Mouse (Mus musculus) neural tube, embryonic 13.5 days (tissue): ENCODE measurements around the gene Gm13289. TPM values are rescaled to one million over a fixed set of nuclear protein-coding genes. Genes with fewer than 3 reads are reported as not detected.
A peak's percentile ranks its signal among the peaks of the same experiment; 100 is the strongest.
"Not testable (repeated sequence)": the region's sequence is repeated elsewhere in the genome, so short reads cannot be mapped to it uniquely, and the experiment has no call there.

Source experiments
- ATAC-seq: fragments of 200-750 bp; cut with Nextera tagmentation; 2 replicates; pipeline ENCODE4 v1.8.0; 2017; ENCODE audit warnings: low read depth, mild to moderate bottlenecking, moderate TSS enrichment, moderate library complexity
- H3K27ac ChIP-seq: fragments of 300-500 bp; sonication (generic); replicated peaks from 2 replicates; pipeline ENCODE4 v1.5.1; 2015; ENCODE audit warnings: moderate library complexity, mild to moderate bottlenecking, inconsistent platforms
- H3K27me3 ChIP-seq: fragments of 300-500 bp; sonication (generic); 2 replicates; pipeline ENCODE4 v1.6.1; 2015; ENCODE audit warnings: mild to moderate bottlenecking, inconsistent platforms
- H3K36me3 ChIP-seq: fragments of 300-500 bp; sonication (generic); 2 replicates; pipeline ENCODE4 v1.6.1; 2015; ENCODE audit warnings: mild to moderate bottlenecking, inconsistent platforms
- H3K4me1 ChIP-seq: fragments of 300-500 bp; sonication (generic); replicated peaks from 2 replicates; pipeline ENCODE4 v1.6.1; 2015; ENCODE audit warnings: inconsistent platforms
- H3K4me2 ChIP-seq: fragments of 300-500 bp; sonication (generic); 2 replicates; pipeline ENCODE4 v1.6.1; 2015; ENCODE audit warnings: inconsistent platforms, mild to moderate bottlenecking, moderate library complexity
- H3K4me3 ChIP-seq: fragments of 300-500 bp; sonication (generic); 2 replicates; pipeline ENCODE4 v1.5.1; 2015; ENCODE audit warnings: mild to moderate bottlenecking, inconsistent platforms
- H3K9ac ChIP-seq: fragments of 300-500 bp; sonication (generic); 2 replicates; pipeline ENCODE4 v1.6.1; 2015; ENCODE audit warnings: moderate library complexity, mild to moderate bottlenecking, inconsistent platforms
- H3K9me3 ChIP-seq: fragments of 300-500 bp; sonication (generic); 2 replicates; pipeline ENCODE4 v1.6.1; 2016; ENCODE audit warnings: inconsistent platforms
- WGBS: fragments of 180-500 bp; shearing (Covaris S2); methylation state at CpG from one replicate; pipeline ENCODE4 v1.1.7; 2015; 5-methylcytosine and 5-hydroxymethylcytosine counted together
- polyA plus RNA-seq: library from polyadenylated mRNA; unstranded; fragments of >200 nt; fragmentation: Nextera tagmentation; extraction: Ambion mirVana; gene quantifications from 2 replicates; pipeline ENCODE4 v1.2.1, GENCODE M21; 2015

Gm13289 gene
- polyA plus RNA-seq, 1 experiment from 2014 or later: not detected

DNA sequence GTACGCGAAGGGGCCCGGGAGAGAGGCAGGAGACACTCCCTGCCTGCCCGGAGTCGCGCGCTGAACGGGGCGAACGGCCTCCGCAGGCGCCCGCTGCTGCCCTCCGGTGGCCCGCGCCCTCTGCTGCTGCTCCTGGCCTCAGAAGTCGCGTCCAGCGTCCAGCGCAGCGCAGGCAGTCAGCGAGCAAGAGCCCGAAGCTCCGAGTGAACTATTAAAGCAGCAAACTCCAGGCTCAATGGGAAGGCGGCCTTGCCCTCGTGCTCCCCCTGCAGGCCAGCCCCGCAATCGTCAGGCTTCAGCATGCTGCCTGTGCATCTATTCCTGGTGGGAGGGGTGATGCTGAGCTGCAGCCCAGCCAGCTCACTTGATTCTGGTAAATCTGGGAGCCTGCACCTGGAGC is 14.5 kb downstream of the Gm13289 start, which contains the start of gene Gm13278:
TSS of gene Gm13278 (plus strand) at position 301 of the 400 bp plus-strand sequence.
- H3K4me1 ChIP-seq, H3K4me3 ChIP-seq, H3K27me3 ChIP-seq, H3K36me3 ChIP-seq, H3K27ac ChIP-seq, H3K9me3 ChIP-seq, H3K9ac ChIP-seq, H3K4me2 ChIP-seq, ATAC-seq: not testable (repeated sequence)
- no CpG with 5 or more reads among the region's 28 CpGs for WGBS

GRCm38 (mm10) chr4:88793936-88794675 is 17.4 kb downstream of the Gm13289 start, which contains the start of gene Gm13275:
Gm13275 (plus strand) TSS chr4:88794487.
- not testable (repeated sequence) for ATAC-seq, H3K27me3 ChIP-seq, H3K4me3 ChIP-seq, H3K27ac ChIP-seq, H3K36me3 ChIP-seq, H3K9me3 ChIP-seq, H3K4me2 ChIP-seq, H3K4me1 ChIP-seq, H3K9ac ChIP-seq
- WGBS: 2% methylated on average over 12 of the region's 52 CpGs

DNA sequence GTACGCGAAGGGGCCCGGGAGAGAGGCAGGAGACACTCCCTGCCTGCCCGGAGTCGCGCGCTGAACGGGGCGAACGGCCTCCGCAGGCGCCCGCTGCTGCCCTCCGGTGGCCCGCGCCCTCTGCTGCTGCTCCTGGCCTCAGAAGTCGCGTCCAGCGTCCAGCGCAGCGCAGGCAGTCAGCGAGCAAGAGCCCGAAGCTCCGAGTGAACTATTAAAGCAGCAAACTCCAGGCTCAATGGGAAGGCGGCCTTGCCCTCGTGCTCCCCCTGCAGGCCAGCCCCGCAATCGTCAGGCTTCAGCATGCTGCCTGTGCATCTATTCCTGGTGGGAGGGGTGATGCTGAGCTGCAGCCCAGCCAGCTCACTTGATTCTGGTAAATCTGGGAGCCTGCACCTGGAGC is 20.4 kb downstream of the Gm13289 start, which contains the start of gene Gm13279:
TSS of gene Gm13279 (plus strand) at position 301 of the 400 bp plus-strand sequence.
- H3K9me3 ChIP-seq, H3K9ac ChIP-seq, H3K27me3 ChIP-seq, ATAC-seq, H3K4me1 ChIP-seq, H3K4me3 ChIP-seq, H3K36me3 ChIP-seq, H3K27ac ChIP-seq, H3K4me2 ChIP-seq: not testable (repeated sequence)
- no CpG with 5 or more reads among the region's 28 CpGs for WGBS

- ATAC-seq, H3K27ac ChIP-seq, H3K4me2 ChIP-seq, H3K4me3 ChIP-seq, H3K36me3 ChIP-seq, H3K4me1 ChIP-seq, H3K27me3 ChIP-seq, H3K9me3 ChIP-seq, H3K9ac ChIP-seq: not testable (repeated sequence)
- WGBS: 19% methylated on average over 5 of the region's 7 CpGs
Measured at GRCm38 (mm10) chr4:88799365-88799764, 22.6 kb downstream of the Gm13289 start, which contains the start of gene Gm13285. Gm13285 (plus strand) TSS chr4:88799665.

DNA sequence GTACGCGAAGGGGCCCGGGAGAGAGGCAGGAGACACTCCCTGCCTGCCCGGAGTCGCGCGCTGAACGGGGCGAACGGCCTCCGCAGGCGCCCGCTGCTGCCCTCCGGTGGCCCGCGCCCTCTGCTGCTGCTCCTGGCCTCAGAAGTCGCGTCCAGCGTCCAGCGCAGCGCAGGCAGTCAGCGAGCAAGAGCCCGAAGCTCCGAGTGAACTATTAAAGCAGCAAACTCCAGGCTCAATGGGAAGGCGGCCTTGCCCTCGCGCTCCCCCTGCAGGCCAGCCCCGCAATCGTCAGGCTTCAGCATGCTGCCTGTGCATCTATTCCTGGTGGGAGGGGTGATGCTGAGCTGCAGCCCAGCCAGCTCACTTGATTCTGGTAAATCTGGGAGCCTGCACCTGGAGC is 26.2 kb downstream of the Gm13289 start, which contains the start of gene Gm13287:
TSS of gene Gm13287 (plus strand) at position 301 of the 400 bp plus-strand sequence.
- H3K4me1 ChIP-seq, H3K36me3 ChIP-seq, H3K27me3 ChIP-seq, H3K9me3 ChIP-seq, ATAC-seq, H3K27ac ChIP-seq, H3K4me2 ChIP-seq, H3K9ac ChIP-seq, H3K4me3 ChIP-seq: not testable (repeated sequence)
- no CpG with 5 or more reads among the region's 29 CpGs for whole genome bisulfite sequencing

DNA sequence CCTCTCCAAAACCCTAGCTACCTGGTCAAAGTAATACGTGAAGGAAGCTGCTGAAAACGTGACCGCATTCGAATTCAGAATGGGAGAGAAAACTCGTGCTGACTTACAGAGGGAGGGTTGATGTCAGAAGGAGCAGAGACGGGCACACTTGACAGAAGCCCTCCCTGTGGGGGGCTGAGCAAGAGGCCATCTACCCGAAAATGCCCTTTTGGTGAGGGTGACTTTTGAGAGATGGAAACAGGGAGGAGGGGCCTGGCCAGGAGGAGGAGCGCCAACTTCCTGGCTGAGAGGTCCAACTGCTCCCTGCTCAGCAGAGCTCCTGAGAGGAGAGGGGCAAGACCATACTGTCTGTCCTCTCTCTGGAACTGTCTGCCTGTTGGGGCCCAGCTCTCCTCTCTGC is 28.5 kb downstream of the Gm13289 start, which contains the start of gene Gm13288:
TSS of gene Gm13288 (plus strand) at position 301 of the 400 bp plus-strand sequence.
- H3K9ac ChIP-seq, H3K36me3 ChIP-seq, ATAC-seq, H3K4me1 ChIP-seq, H3K9me3 ChIP-seq, H3K27ac ChIP-seq: not testable (repeated sequence)
- WGBS: no CpG with 5 or more reads among the region's 8 CpGs
- Histone ChIP-seq H3K27me3 (peaks cover 13% of the 10 kb centered on the region), H3K4me3 (peak within 1 kb of the TSS; percentile 22; the same call in 1 of the 2 replicates), H3K4me2 (peak within 1 kb of the TSS; percentile 45)

GRCm38 (mm10) chr4:88805761-88806160 is 29.0 kb downstream of the Gm13289 start:
- Histone ChIP-seq H3K4me3 (peak overlapping the region; percentile 22; the same call in 1 of the 2 replicates), H3K4me2 (peak overlapping the region; percentile 45), H3K27me3 (peaks cover 13% of the 10 kb centered on the region)
- WGBS: 0% methylated on average over 13 of the region's 34 CpGs
- not testable (repeated sequence) for ATAC-seq, H3K36me3 ChIP-seq, H3K9ac ChIP-seq, H3K4me1 ChIP-seq, H3K9me3 ChIP-seq, H3K27ac ChIP-seq

DNA sequence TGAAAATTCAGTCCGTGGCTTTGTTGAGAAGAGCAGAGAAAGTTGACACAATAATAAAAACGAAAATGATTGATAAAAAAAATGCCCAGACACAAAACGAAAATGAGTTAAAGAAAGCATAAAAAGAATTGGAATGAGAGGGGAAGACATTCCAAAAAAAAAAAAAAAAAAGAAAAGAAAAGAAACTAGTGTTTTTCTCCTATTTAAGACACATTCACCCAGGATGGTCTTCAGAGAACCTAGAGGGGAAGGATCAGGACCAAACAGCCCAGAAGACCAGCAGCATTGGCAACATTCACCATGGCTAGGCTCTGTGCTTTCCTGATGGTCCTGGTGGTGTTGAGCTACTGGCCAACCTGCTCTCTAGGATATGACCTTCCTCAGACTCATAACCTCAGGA is 39.2 kb downstream of the Gm13289 start, which contains the start of gene Ifna7:
TSS of gene Ifna7 (plus strand) at position 301 of the 400 bp plus-strand sequence.
- Histone ChIP-seq H3K9ac (no peak within 1 kb of the TSS), H3K27me3 (no peaks in the 10 kb centered on the region), H3K4me2 (no peak within 1 kb of the TSS), H3K27ac (no peak within 1 kb of the TSS), H3K4me3 (no peak within 1 kb of the TSS), H3K9me3 (no peaks in the 10 kb centered on the region), H3K36me3 (no peaks in the 10 kb centered on the region), H3K4me1 (no peaks in the 10 kb centered on the region)
- ATAC-seq: no peak
- WGBS: 63% methylated on average over 3 of the region's 3 CpGs

GRCm38 (mm10) chr4:88819659-88820058 is 42.9 kb downstream of the Gm13289 start, which contains the start of gene Ifna11:
Ifna11 (plus strand) TSS chr4:88819959.
- Histone ChIP-seq H3K9ac (no peak within 1 kb of the TSS), H3K4me2 (no peak within 1 kb of the TSS), H3K36me3 (no peaks in the 10 kb centered on the region), H3K27me3 (no peaks in the 10 kb centered on the region), H3K9me3 (no peaks in the 10 kb centered on the region), H3K4me1 (no peaks in the 10 kb centered on the region), H3K4me3 (no peak within 1 kb of the TSS), H3K27ac (no peak within 1 kb of the TSS)
- WGBS: 81% methylated on average over 1 of the region's 1 CpGs
- no peak for ATAC-seq

- no peaks in the 10 kb centered on the region for H3K36me3 ChIP-seq
- H3K4me1 ChIP-seq: no peaks in the 10 kb centered on the region
- no peak overlapping the region for H3K27ac ChIP-seq
- WGBS: 26% methylated on average over 4 of the region's 4 CpGs
- H3K9me3 ChIP-seq: no peaks in the 10 kb centered on the region
- H3K4me2 ChIP-seq: no peak overlapping the region
- no peaks in the 10 kb centered on the region for H3K27me3 ChIP-seq
- H3K4me3 ChIP-seq: no peak overlapping the region
- H3K9ac ChIP-seq: no peak overlapping the region
- no peak for ATAC-seq
Measured at GRCm38 (mm10) chr4:88822995-88823394, 46.3 kb downstream of the Gm13289 start.
